Mouse (Mus musculus) cerebellum, adult 9-11 months (tissue): ENCODE results near the gene Slc22a8.

Experiments
- DNase-seq: peaks from one replicate; pipeline ENCODE4 v3.0.0; 2022

Gene Slc22a8

DNA sequence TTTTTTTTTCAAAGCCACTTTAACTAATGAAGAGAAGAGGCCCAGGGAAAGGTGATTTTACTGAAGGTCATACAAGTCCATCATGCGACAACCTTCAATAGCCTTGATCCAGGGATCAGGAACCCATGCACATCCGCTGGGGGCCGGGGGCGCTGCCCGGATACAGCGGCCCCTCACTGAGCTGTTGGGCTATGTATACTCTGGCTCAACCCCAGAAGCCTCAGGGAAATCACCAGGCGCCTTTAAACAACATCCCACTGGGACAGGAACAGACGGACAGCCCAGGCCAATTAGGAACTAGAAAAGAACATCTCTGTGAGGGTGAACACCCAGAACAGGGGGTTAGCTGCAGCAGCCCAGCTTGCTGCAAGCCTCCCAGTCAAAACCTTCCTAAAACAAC is at the start of gene Slc22a8:
Gene Slc22a8, plus strand, starts transcription at position 301 of the 400 bp plus-strand sequence.
- DNase-seq = no peak

- no peak for DNase-seq
These were observed 32.2 kb upstream of the Slc22a8 start for GRCm38 (mm10) chr19:8558897-8559296.

- DNase-seq = no peak
These were observed 27.0 kb upstream of the Slc22a8 start for GRCm38 (mm10) chr19:8564021-8564420.

DNA sequence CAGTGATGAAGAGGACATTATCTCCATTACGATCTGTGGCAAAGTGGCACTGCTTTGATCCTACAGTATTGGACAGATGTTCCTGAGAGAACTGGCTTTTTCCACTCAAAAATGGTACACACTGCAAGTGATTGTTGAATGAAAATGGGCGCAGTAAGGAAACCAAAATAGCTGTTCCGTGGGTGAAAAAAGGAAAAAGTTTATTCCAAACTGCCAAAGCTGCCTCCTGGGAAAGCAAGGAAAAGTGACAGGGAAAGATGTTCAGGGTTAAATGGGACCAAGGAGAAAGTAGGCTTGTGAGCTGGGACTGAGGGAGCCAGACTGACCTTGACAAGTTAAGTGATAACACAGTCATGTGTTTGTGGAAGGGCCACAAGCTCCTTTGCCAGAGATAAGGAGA is 26.6 kb upstream of the Slc22a8 start:
- DNase-seq = no peak

DNA sequence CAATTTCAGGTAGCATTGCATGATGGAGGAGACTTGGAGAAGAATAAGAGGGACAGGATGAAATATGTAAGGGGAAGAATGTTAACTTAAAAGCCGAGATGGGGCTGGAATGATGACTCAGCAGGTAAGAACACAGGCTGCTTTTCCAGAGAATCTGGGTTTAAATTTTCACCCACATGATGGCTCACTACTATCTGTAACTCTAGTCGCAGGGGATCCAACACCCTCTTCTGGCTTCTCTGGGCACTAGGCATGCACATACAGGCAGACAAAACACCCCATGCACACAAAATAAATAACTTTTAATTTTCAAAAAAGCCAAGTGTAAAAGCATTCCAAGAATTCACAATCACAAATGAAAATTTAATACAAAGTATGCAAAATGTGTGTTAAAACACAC is 25.8 kb upstream of the Slc22a8 start:
- no peak for DNase-seq

- DNase-seq = no peak
These were observed 25.1 kb upstream of the Slc22a8 start for GRCm38 (mm10) chr19:8565985-8566384.

- no peak for DNase-seq
These were observed 23.8 kb upstream of the Slc22a8 start for GRCm38 (mm10) chr19:8567104-8567880.

- no peak for DNase-seq
These were observed 21.6 kb upstream of the Slc22a8 start for GRCm38 (mm10) chr19:8569453-8569863.

GRCm38 (mm10) chr19:8570341-8571040 is 20.6 kb upstream of the Slc22a8 start:
- DNase-seq = no peak

DNA sequence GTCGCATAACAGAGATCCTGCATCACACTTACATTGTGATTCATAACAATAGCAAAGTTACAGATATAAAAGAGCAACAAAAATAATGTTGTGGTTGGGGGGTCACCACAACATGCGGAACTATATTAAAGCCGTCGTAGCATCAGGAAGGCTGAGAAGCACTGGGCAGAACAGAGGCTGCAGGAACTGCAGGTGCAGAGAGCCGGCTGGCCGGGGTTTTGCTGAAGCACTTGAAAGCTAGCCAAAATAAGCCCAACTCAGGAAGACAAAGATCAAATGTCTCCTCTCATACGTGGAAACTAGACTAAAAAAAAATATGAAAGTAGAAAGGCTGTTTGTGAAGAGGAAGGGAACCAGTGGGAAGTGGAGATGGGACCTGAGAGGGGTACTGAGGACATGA is 19.3 kb upstream of the Slc22a8 start:
- DNase-seq = no peak

DNA sequence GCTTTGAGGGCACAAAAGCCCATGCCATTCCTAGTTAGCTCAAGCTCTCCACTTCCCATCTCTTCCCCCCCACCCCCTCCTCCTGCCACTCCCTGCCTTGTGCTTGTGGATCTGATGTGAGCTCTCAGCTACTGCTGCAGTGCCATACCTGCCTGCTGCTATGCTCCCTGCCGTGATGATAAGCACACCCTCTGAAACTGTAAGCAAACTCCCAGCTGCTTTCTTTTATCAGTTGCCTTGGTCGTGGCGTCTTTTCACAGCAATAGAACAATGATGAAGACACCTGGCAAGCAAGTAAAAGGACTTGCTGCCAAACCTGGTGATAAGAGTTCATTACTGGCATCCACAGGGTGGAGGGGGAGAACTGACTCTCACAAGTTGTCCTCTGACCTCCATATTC is 18.6 kb upstream of the Slc22a8 start:
- no peak for DNase-seq

DNA sequence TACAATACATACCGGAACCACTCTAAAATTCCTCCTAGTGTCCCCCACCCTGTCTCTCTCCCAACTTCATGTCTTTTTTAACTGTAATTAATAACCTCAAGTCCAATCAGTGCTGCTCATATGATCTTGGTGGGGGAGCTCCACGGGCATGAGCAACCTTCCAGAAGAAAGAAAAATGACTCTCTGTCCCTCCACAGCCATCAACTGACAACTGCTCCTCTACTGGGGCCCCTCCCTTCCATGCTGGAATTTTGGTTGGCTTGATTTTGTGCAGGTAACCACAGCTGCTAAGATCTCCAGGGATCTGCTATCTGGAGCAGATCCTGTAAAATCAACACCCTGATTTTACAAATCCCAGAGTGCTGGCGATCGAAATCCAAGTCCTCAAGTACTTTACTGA is 13.6 kb upstream of the Slc22a8 start:
- DNase-seq = no peak

DNA sequence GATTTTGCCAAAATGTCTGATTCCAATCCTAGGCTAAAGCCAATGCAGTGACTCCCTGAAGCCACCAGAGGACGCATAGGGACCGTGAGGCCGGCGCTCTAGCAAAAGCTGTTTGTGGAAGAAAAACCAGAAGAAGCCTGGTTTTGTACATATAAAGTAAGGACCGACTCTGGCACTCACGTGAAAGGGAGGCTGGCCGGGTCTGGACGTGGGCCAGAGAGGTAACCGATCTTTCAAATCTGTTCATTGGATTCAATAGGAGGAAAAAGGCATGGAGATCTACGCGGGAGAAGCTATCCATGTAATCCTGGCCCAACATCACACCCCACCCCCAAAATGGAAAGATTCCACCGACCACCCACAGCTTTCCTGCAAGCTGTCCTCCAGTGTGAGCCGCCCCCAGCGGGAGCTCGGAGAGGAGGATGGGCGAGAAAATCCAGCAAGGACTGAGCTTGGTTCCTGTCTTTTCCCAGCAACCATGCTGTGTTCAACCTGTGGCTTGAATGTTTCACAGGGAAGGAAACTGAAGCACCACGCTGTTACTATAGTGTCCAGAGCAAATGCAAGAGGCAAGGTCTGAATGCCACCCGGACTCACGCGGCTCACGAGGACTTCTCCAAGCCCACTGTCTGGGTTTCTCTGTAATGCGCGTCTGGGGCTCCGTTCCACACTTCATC is 12.6 kb upstream of the Slc22a8 start:
- DNase-seq = peak; percentile 37

GRCm38 (mm10) chr19:8578970-8579342 is 12.1 kb upstream of the Slc22a8 start:
- DNase-seq = no peak

DNA sequence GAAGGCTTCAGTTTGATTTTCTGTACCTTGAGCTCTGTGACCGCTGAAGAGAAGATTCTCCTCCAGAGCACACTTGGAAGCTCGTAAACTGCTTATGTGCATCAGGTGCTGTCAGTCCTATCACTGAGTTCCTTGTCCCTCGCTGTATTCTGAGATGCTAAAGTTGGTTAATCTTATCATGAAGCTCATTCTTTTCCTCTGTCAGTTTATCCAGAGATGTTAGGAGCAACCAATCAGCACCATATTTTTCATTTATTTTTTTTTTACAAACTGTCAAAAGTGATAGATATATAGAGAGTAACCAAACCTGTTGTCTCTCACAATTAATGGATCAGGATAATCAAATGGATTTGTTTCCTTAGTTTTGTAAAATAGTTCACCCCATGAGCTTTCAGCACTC is 5.8 kb upstream of the Slc22a8 start:
- no peak for DNase-seq

DNA sequence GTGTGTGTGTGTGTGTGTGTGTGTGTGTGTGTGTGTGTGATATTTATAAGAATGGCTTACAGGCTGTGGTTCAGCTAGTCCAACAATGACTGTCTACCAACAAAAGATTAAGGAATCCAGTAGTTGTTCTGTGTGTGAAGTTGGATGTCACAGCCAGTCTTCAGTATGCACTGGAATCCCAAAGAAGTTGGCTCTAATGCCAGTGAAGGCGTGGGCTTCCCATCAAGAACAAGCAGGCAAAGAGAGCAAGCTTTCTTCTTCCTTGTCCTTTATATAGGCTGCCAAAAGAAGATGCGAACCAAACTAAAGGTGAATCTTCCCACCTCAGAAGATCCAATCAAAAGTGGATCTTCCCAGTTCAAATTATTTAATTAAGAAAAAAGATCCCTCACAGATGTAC is 5.2 kb upstream of the Slc22a8 start:
- DNase-seq = no peak

DNA sequence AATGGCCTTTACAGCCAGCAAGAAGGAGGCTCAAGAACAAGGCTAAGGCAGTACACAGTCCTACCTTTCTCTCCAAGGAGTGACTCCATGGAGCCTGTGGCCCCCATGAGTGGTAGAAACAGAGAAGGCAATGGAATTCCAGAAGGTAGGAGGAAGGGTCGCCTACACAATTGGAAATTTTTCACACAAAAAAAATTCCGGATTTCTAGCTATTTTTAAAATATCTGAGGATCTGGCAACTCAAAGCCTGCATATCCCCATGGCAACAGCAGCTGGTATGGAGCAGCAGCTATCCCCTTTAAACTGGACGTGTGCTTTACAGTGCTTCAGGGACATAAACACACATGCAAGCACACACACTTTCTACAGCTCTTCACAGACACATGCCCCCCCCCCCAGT is 4.7 kb upstream of the Slc22a8 start:
- no peak for DNase-seq

DNA sequence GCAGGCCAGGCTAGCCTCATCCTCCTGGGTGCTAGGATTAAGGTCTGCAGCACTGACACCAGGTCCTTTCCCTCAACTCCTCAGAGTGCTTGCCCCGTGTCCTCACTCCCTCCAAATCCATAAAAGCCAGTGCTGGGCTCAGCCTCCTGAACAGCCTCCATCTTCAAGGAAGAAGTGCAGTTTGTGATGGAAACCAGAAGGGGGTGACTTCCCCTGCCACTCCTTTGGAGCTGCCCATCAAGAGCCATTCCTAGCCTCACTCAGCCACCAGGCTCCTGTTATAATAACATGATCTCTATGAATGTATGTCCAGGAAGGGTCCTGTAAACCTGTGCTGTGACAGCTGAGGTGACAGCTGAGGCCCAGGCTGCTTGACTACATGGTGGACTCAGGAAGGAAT is 3.7 kb upstream of the Slc22a8 start:
- DNase-seq = no peak

- DNase-seq = no peak
These were observed 1.1 kb downstream of the Slc22a8 start for GRCm38 (mm10) chr19:8592155-8592554.

DNA sequence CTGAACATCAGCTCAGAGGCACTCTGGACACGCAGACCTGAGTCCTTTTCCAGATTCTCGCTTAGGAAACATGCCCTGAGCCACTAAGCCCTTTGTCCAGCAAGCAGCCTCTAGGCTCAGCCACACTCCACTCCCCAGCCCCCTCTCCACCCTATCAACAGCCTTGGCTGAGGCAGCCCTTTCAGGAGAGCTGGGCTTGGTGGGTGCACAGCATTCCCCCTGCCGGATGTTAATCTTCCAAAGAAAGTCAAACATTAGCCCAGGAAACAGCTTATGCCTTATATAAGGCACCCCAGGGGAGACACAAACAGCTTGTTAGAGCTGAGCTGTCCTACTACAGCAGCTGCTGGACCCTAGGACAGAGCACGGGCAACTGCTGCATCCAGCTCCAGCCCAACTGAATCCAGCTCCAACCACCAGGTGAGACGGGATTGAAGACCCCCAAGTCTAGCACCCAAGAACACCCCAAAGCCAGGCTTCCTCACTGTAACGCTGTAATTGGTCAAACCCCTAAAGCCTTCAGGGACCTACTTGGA is 1.9 kb downstream of the Slc22a8 start:
- DNase-seq = no peak

GRCm38 (mm10) chr19:8593833-8594232 is 2.8 kb downstream of the Slc22a8 start:
- no peak for DNase-seq

GRCm38 (mm10) chr19:8594518-8594917 is 3.5 kb downstream of the Slc22a8 start:
- no peak for DNase-seq

DNA sequence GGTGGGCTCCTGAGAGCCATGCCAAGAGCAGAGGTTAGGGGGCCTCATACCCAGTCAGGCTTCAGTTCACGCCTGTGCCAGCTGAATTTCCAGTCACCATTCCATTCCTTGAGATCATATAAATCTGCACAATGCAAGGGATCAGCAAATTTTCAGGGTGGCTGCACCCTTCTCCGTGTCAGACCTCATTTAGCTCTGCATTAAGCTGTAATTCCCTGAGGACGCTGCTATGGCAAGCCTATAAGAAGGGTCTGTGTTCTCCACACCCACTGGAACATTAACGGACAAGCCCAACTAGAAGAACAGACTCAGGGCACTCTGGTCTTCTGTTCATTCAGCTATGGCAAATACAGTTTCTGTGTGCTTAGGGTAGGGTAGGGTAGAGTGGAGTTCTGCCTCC is 6.2 kb downstream of the Slc22a8 start:
- DNase-seq = no peak

DNA sequence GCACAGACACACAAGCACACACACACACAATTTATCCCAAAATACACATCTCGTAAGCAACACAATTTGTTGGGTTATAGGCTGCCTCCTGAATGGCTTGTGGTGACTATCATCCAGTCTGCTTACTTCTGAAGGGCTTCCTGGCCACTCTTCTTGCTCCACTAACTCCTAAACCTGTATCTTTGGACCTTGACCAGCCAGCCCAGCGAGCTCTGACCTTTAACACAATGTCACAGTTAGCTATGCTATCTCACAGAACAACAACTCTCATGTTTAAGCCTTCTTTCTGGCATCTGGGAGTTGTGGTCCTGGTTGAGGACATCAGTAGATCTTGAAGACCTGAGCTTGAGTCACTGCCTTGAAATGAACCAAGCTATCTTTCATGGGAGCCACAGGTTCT is 8.2 kb downstream of the Slc22a8 start:
- no peak for DNase-seq
